Mouse (Mus musculus) E14TG2a.4 (cell line): ENCODE results near the gene Snapin.

Experiments used
- CTCF ChIP-seq: conservative IDR thresholded peaks from 2 replicates; pipeline ENCODE4 v1.5.1; 2014; ENCODE audit warnings: low read length
- NANOG ChIP-seq: IDR thresholded peaks from 2 replicates; pipeline ENCODE4 v1.6.1; 2014; ENCODE audit warnings: borderline replicate concordance, low read length, mixed read lengths
- POU5F1 ChIP-seq: IDR thresholded peaks from 2 replicates; pipeline ENCODE4 v1.6.1; 2014; ENCODE audit warnings: low read length, borderline replicate concordance

GRCm38 (mm10) chr3:90493831-90494540 is 3.2 kb upstream of the Snapin start:
- no peak for TF ChIP-seq CTCF
- TF ChIP-seq NANOG, result no peak
- no peak for TF ChIP-seq POU5F1
